Mouse (Mus musculus): Measurements from ENCODE around the gene Lingo3.
"Not testable (repeated sequence)": the region's sequence is repeated elsewhere in the genome, so short reads cannot be mapped to it uniquely, and the experiment has no call there.

Lingo3 gene

DNA sequence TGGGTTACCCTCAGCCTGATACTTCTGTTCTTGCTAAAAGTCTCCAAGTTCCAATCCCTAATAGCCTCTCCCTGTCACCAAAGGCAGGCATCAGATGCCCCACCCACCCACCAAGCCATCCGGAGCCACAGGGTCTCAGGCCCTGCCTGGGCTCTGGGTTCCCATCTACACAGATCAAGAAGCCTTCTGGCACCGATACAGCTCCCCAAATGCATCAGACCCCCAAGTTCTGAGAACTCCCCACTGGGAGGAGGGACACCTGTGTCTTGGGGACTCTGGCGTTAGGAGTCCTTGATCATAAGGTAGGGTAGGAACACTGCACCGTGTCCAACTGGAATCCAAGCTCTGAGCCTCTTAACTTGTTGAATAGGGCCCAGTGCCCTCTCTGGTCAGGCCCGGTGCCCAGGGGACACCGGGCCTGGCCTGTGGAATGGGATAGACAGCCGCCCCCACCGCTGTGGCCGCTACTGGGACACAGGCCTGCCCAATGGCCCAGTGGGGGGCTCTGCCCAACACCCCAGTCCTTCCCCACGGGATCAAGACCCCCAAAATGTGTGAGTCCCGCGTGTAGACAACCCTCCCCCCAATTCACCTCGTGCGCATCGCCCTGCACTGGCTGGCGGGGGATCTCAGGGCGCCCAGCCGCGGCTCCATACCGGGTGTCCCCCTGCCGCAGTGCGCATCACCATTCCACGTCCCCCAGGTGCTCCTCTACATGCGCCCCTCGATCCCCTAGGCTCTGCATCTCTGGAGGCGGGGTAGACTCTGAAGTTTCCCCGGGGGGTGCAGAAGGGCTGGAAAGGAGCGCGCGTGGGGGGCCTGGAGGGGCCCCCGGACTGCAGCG, 530 bp downstream of the Lingo3 start:
- in situ Hi-C loops (cut with MboI, MseI) = no loop called here

GRCm38 (mm10) chr10:80842334-80842733, 1.5 kb downstream of the Lingo3 start:
- in situ Hi-C loops (cut with MboI, MseI) = no loop called here

GRCm38 (mm10) chr10:80841685-80842084, 2.2 kb downstream of the Lingo3 start:
- in situ Hi-C loops (cut with MboI, MseI) = no loop called here

- in situ Hi-C loops (cut with MboI, MseI) = no loop called here
Observed at GRCm38 (mm10) chr10:80839848-80840247, 4.0 kb downstream of the Lingo3 start.

DNA sequence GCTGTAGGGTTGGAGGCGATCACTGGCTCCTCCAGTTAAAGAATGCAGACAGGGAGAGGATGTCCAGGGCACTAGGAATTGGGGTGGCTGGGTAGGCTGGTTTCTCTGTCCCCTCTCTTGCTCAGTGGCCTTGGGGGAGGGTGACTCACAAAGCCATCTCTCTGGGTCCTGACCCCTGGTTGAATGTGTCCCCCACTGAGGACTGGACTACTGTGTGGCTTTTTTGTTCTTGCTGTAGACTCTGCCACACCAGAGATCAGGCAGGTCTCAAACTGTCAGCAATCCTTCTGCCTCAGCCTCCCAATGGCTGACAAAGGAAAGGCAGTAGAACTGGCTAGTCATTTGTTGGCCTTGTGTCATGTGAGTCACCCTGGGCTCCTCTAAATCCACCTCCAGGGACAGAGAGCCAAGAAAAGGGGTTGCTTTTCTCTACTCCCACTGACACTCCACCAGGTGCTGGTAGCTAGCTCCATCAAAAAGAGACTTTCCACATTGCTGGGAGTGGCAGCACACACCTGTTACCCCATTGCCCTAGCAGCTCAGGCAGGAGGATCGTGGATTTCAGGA, 5.4 kb downstream of the Lingo3 start:
- in situ Hi-C loops (cut with MboI, MseI) = no loop called here

GRCm38 (mm10) chr10:80837827-80838226, 6.0 kb downstream of the Lingo3 start:
- in situ Hi-C loops (cut with MboI, MseI) = no loop called here

DNA sequence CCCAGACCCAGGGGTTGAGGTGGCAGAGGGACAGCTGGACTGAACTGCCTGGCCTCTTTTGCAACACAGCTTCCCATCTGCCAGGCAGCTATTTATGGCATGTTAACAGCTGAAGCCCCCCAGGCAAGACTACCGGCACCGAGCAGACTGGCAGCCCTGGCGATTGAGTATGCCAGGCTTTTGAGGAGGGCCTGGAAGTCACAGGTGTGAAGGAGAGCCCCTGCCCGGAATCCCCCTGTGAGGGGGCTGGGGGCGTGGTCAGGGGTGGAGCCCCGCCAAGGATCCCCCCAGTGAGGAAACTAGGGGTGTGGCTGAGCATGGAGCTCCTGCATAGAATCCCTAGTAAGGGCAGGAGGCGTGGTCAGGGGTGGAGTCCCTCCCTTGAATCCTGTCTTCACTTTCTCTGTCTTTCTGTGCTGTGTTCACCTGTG, 6.9 kb downstream of the Lingo3 start:
- in situ Hi-C loops (cut with MboI, MseI) = no loop called here

DNA sequence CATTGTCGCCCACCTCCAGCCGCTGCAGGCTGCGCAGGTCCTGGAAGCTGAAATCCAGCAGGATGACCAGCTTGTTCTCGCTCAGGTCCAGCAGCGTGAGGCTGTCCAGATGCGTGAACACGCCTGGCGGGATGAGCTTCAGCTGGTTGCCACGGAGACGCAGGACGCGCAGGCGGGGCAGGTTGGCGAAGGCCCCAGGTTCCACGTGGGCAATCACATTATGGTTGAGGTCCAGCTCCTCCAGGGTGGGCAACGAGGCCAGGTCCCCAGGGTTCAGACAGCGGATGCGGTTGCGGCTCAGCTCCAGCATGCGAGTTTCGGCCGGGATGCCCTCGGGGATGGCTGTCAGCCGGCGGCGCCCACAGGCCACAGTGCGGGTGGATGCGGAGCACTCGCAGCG, 8.2 kb downstream of the Lingo3 start:
- in situ Hi-C loops (cut with MboI, MseI) = no loop called here

DNA sequence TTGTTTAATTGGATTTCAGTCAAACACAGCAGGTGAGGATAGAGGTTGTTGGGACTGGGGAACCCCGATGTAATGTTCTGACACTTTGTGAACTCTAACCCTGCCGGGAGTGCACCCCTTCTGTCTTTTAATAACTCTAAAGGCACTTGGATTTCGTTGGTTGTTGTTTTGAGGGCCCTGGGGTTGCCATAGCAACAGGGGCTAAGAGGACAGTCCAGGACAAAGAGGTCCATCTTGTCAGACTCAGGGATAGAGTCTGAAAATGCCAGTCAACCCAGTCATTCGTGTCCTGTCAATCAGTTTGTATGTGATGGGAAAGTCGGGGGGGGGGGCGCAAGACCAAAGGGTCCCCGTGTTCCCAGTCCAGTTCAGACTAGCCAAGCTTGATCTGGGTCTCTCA, 11.0 kb downstream of the Lingo3 start:
- in situ Hi-C loops (cut with MboI, MseI) = no loop called here

DNA sequence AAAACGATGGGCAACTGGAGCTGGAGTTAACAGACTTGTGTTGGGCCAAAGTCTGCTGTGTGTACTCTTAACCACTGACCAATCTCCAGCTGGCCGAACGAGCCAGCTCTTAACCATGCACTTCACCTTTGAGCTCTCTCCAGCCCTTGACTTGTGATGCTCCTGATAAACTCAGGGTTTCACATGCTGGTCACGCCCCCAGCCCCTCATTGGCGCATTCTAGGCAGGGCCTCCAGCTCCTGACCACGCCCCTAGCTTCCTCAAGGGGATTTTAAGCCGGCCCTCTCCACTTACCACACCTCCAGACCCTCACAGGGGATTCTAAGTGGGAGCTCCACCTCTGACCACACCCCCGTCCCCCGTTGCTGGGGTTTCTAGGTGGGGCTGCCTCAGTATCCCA, 12.7 kb downstream of the Lingo3 start:
- in situ Hi-C loops (cut with MboI, MseI) = no loop called here

GRCm38 (mm10) chr10:80829359-80830278, 14.2 kb downstream of the Lingo3 start:
- in situ Hi-C loops (cut with MboI, MseI) = no loop called here

GRCm38 (mm10) chr10:80828587-80828986, 15.3 kb downstream of the Lingo3 start:
- in situ Hi-C loops (cut with MboI, MseI) = not testable (repeated sequence)

GRCm38 (mm10) chr10:80827870-80828420, 15.9 kb downstream of the Lingo3 start:
- in situ Hi-C loops (cut with MboI, MseI) = no loop called here

- in situ Hi-C loops (cut with MboI, MseI) = no loop called here
Observed at GRCm38 (mm10) chr10:80827063-80827869, 16.6 kb downstream of the Lingo3 start.

- in situ Hi-C loops (cut with MboI, MseI) = no loop called here
Observed at GRCm38 (mm10) chr10:80826151-80827062, 17.4 kb downstream of the Lingo3 start, which contains the start of gene Oaz1. Gene Oaz1, plus strand, starts transcription at chr10:80826656.

GRCm38 (mm10) chr10:80824827-80825226, 19.0 kb downstream of the Lingo3 start:
- in situ Hi-C loops (cut with MboI, MseI) = no loop called here

DNA sequence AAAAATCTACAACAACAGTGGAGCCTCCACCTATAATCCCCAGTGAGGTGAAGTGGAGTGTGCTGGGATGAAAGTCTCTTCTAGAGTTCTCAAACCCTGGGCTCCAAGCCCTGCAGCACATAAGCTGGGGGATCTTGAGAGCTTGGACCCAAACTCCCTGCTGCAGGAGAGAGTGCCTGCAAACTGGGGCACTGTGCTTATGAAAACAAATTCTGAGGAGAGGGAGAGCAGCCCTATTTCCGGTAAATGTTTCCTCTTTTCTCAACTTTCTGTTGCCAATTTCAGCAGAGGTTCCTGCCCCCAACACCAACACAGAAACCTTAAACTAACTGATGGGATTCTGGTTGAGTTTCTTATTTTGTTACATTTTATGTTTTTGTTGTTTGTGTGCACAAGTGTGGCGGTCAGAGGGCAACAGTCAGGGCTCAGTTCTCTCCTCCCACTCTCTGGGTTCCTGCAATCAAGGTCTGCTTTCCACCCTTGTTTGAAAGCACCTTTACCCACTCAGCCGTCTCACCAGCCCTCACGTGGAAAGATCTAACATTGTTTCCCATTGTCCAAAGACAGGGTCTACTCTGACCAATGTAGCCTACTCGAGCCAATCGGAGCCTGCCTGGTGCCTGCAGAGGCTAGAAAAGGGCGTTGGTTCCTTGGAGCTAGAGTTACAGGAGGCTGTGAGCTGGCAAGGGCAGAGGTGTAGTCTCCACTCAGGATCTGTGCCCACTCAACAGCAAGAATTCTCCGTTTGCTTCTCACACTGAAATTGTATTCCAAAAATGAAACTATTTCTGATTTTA, 19.8 kb downstream of the Lingo3 start:
- in situ Hi-C loops (cut with MboI, MseI) = no loop called here

DNA sequence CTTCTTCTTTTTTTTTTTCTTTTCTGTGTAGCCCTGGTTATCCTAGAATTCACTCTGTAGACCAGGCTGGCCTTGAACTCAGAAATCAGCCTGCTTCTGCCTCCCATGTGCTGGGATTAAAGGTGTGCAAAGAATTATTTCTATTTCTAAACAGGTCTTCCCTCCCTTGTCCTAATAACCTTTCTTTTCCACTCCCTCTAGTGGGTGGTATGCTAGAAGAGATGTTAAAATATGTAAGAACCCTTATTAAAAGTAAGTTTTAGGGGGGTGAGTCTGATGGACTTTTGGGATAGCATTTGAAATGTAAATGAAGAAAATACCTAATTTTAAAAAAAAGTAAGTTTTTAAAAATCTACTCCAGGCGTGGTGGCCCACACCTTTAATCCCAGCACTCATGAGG, 20.5 kb downstream of the Lingo3 start:
- in situ Hi-C loops (cut with MboI, MseI) = no loop called here

DNA sequence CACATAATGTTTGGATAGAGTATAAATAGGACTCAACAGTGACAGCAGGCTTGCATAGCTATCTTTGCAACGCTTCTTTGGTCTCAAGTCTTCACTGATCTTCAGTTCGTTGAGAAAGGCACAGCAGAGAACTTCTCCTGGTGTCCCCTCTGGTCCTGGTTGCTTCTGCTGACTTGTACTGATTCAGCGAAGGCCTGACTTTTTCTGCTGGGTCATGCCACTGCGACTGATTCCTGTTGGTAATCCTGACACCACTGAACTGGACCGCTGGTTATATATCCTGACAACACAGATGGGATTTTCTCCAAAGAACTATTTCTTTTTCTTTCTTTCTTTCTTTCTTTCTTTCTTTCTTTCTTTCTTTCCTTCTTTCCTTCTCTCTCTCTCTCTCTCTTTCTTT, 21.3 kb downstream of the Lingo3 start:
- in situ Hi-C loops (cut with MboI, MseI) = no loop called here
